Mouse (Mus musculus) C2C12 (cell line): ENCODE measurements at regions not wholly inside any gene's neighbourhood (a gene's known extent, or its start where the extent isn't known, plus 50 kb on each side); places are given as distances from the start of the nearest gene placed in this dataset.

ENCODE experiments used
- H3K27me3 ChIP-seq: one replicate; pipeline ENCODE4 v1.6.1; 2011; ENCODE audit not compliant: control insufficient read depth, insufficient read depth, insufficient read length
- H3K36me3 ChIP-seq: one replicate; pipeline ENCODE4 v1.6.1; 2011; ENCODE audit not compliant: control insufficient read depth, insufficient read depth
- H3K4me3 ChIP-seq: one replicate; pipeline ENCODE4 v1.5.1; 2011; ENCODE audit warnings: mild to moderate bottlenecking, control low read depth; ENCODE audit not compliant: poor library complexity, insufficient read depth, severe bottlenecking
- H3K79me2 ChIP-seq: one replicate; pipeline ENCODE4 v1.6.1; 2011; ENCODE audit not compliant: control insufficient read depth, insufficient read depth
- H3K79me3 ChIP-seq: one replicate; pipeline ENCODE4 v1.6.1; 2011; ENCODE audit warnings: low read depth, control low read depth
- H3ac ChIP-seq: one replicate; pipeline ENCODE3; 2011; ENCODE audit warnings: low read depth; ENCODE audit not compliant: control insufficient read depth, insufficient read length
- CEBPB ChIP-seq: IDR thresholded peaks from one replicate; pipeline ENCODE4 v1.6.1; 2011; ENCODE audit warnings: low read depth, mild to moderate bottlenecking, control low read depth, moderate library complexity
- CTCF ChIP-seq: IDR thresholded peaks from one replicate; pipeline ENCODE4 v1.5.1; 2011; ENCODE audit not compliant: control insufficient read depth, insufficient read depth, insufficient read length
- FOSL1 ChIP-seq: IDR thresholded peaks from one replicate; pipeline ENCODE4 v1.8.0; 2011; ENCODE audit warnings: mild to moderate bottlenecking, low read length; ENCODE audit not compliant: poor library complexity, insufficient read depth, severe bottlenecking
- MAX ChIP-seq: IDR thresholded peaks from one replicate; pipeline ENCODE4 v1.6.1; 2011; ENCODE audit warnings: mild to moderate bottlenecking, control low read depth
- MYOD1 ChIP-seq: IDR thresholded peaks from one replicate; pipeline ENCODE4 v1.6.1; 2011; ENCODE audit warnings: low read depth; ENCODE audit not compliant: control insufficient read depth, insufficient read length
- MYOG ChIP-seq: IDR thresholded peaks from one replicate; pipeline ENCODE4 v1.6.1; 2011; ENCODE audit not compliant: control insufficient read depth, insufficient read length; ENCODE audit errors: extremely low read depth
- USF1 ChIP-seq: IDR thresholded peaks from one replicate; pipeline ENCODE4 v1.6.1; 2011; ENCODE audit warnings: low read depth, mild to moderate bottlenecking, control low read depth, moderate library complexity

DNA sequence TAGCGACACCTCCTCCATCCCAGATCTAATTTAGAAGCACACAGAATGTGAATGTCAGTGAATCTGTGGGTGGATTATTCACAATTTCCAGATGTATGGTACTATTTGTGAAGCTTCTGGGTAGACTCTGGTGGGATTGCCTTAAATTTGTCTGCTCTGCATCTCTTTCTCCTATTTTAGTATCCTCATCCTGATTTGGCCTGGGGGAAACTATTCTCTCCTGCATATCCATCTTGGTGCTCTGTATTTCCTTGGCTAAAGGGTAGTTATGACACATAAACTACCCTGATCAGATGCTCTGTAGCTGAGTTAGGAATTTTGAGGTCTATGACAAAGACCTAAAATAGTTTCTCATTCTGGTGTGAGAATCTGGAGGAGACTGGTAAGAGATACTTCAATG, 136.4 kb upstream of the Ccng1 start:
- no peak overlapping the region for H3K4me3 ChIP-seq
- H3K27me3 ChIP-seq = no peaks in the 10 kb centered on the region
- H3K36me3 ChIP-seq = no peaks in the 10 kb centered on the region
- H3K79me2 ChIP-seq = no peaks in the 10 kb centered on the region
- H3K79me3 ChIP-seq = no peaks in the 10 kb centered on the region
- TF ChIP-seq FOSL1 (no peak), MYOG (no peak), USF1 (no peak), CEBPB (no peak), MYOD1 (no peak), MAX (no peak), CTCF (no peak)
- no peak overlapping the region for H3ac ChIP-seq

DNA sequence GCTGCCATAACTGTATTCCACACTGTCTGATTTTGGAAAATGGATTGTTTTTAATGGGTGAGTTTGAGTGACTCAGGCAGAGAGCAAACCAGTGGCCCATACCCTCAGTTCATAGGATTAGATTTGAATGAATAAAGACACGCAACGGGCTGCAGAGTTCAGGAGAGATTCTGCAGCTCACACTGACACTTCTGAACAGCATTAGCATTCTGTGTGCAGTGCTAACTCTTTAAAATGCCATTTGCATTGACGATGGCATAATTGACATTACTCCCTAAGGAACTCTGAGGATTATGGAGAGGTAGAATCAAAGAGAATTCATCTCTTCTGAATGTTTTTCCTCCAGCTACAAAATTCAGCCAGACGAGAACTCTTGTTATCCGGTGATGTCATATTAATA, 129.4 kb upstream of the Ccng1 start:
- Histone ChIP-seq H3K27me3 (no peaks in the 10 kb centered on the region), H3K79me3 (no peaks in the 10 kb centered on the region), H3ac (no peak overlapping the region), H3K36me3 (no peaks in the 10 kb centered on the region), H3K4me3 (no peak overlapping the region), H3K79me2 (no peaks in the 10 kb centered on the region)
- TF ChIP-seq MYOG (no peak), CTCF (no peak), USF1 (no peak), MAX (no peak), CEBPB (no peak), MYOD1 (no peak), FOSL1 (no peak)

DNA sequence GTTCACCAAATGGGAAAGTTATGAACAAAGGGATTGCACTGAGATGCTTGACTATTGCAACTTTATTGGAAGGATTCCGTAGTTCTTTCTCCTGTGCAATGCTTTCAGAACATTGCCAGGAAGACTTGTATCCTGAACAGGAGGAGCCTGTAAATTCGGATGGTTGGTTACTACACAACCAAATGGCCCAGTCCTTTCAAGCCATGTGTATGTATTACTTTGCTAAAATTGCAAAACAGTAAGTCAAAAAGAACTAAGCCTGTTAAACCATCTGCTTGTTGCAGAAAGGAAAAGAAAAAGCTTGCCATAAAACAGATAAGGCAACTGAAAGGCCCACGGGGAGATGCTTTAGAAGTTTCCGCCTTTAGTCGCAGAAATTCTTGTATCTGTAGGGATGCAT, 124.5 kb upstream of the Ccng1 start:
- no peaks in the 10 kb centered on the region for H3K79me3 ChIP-seq
- no peaks in the 10 kb centered on the region for H3K79me2 ChIP-seq

DNA sequence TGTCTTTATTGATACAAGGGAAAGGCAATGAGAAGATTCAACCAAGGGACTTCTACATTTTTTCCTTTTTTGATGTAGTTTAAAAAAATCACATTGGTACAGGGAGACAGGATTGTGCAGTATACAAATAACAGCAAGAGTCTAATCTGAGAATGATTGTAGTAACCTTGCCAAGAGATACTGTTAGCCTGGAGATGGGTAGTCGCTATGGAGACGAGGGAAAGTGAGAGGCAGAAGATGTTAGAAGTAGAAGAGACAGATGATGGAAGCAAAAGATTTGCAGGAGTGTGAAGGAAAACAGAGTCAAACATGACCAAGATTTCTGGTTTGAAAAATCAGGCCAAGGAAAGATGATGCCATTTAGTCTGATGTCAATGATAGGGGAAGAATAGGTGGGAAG, 117.9 kb upstream of the Ccng1 start:
- TF ChIP-seq CEBPB (no peak), CTCF (no peak), MYOD1 (no peak), FOSL1 (no peak), MYOG (no peak), USF1 (no peak), MAX (no peak)
- H3K79me3 ChIP-seq = no peaks in the 10 kb centered on the region
- no peaks in the 10 kb centered on the region for H3K36me3 ChIP-seq
- H3K4me3 ChIP-seq = no peak overlapping the region
- no peaks in the 10 kb centered on the region for H3K27me3 ChIP-seq
- no peak overlapping the region for H3ac ChIP-seq
- H3K79me2 ChIP-seq = no peaks in the 10 kb centered on the region

More for the DNA sequence above, 124.5 kb upstream of the Ccng1 start:
- no peaks in the 10 kb centered on the region for H3K36me3 ChIP-seq
- H3K4me3 ChIP-seq = no peak overlapping the region
- H3K27me3 ChIP-seq = no peaks in the 10 kb centered on the region
- TF ChIP-seq FOSL1 = no peak
- TF ChIP-seq MYOD1 = no peak
- no peak for TF ChIP-seq CTCF
- TF ChIP-seq MAX = no peak
- no peak for TF ChIP-seq MYOG
- TF ChIP-seq USF1 = no peak
- TF ChIP-seq CEBPB = no peak
- H3ac ChIP-seq = no peak overlapping the region

GRCm38 (mm10) chr11:40865694-40866093, 110.6 kb upstream of the Ccng1 start:
- Histone ChIP-seq H3K27me3 (no peaks in the 10 kb centered on the region), H3K36me3 (no peaks in the 10 kb centered on the region), H3K4me3 (no peak overlapping the region), H3K79me2 (no peaks in the 10 kb centered on the region), H3K79me3 (no peaks in the 10 kb centered on the region), H3ac (no peak overlapping the region)
- TF ChIP-seq CTCF = no peak
- no peak for TF ChIP-seq MYOG
- TF ChIP-seq USF1 = no peak
- TF ChIP-seq CEBPB = no peak
- no peak for TF ChIP-seq FOSL1
- TF ChIP-seq MAX = no peak
- no peak for TF ChIP-seq MYOD1

GRCm38 (mm10) chr11:40851361-40851760, 96.2 kb upstream of the Ccng1 start:
- Histone ChIP-seq H3ac (no peak overlapping the region), H3K79me3 (no peaks in the 10 kb centered on the region), H3K36me3 (no peaks in the 10 kb centered on the region), H3K27me3 (no peaks in the 10 kb centered on the region), H3K4me3 (no peak overlapping the region), H3K79me2 (no peaks in the 10 kb centered on the region)
- no peak for TF ChIP-seq MAX
- no peak for TF ChIP-seq MYOG
- no peak for TF ChIP-seq FOSL1
- no peak for TF ChIP-seq CTCF
- no peak for TF ChIP-seq USF1
- no peak for TF ChIP-seq MYOD1
- TF ChIP-seq CEBPB = no peak
